Comparison of ENCODE assay signal across 8 mouse cellular contexts in genomic region chr8:46639010-46639571, GRCm38 (mm10). TPM values are rescaled to one million over a fixed set of nuclear protein-coding genes. Genes with fewer than 3 reads are reported as not detected.
DNase-seq lines count a peak whose midpoint lies in the region; ATAC-seq and TF ChIP-seq lines count a peak whose summit lies in the region.

No protein-coding gene starts in this region.

- no peaks in the 10 kb centered on the region for H3K9me3 ChIP-seq in intestine, embryonic 16.5 days (ENCODE audit: control insufficient read depth, low read length)
- H3K9me3 ChIP-seq in liver, postnatal 0 days (ENCODE audit: low read length) = no peaks in the 10 kb centered on the region; the same call in 1 of the 2 replicates

- 39% methylated on average over 6 of the region's 6 CpGs for WGBS in intestine, embryonic 16.5 days
- WGBS in liver, postnatal 0 days (ENCODE audit: insufficient replicate concordance) = 33% methylated on average over 6 of the region's 6 CpGs

- peak overlapping the region; percentile 28; the same call in 1 of the 2 replicates for H3K27ac ChIP-seq in intestine, embryonic 16.5 days (ENCODE audit: low read length)
- no peak overlapping the region for H3K27ac ChIP-seq in liver, postnatal 0 days (ENCODE audit: low read depth)

- peak; percentile 19 to 40 for DNase-seq in layer of hippocampus, postnatal 10 days (ENCODE audit: low spot score in 2 of 2)
- DNase-seq in layer of hippocampus, adult 11-12 months (ENCODE audit: low spot score) = no peak
- DNase-seq in adrenal gland, postnatal 36 days = peak; percentile 44 to 66
- peak; percentile 26 for DNase-seq in gastrocnemius, postnatal 10 days
- DNase-seq in liver, postnatal 0 days = peak; percentile 17
- peak; percentile 59 for DNase-seq in skeletal muscle tissue, adult 2 months (ENCODE audit: low read depth, low spot score)

- no peaks in the 10 kb centered on the region for H3K27me3 ChIP-seq in intestine, embryonic 16.5 days (replicated peaks; ENCODE audit: control insufficient read depth, insufficient read depth, low read length)
- H3K27me3 ChIP-seq in liver, postnatal 0 days (ENCODE audit: insufficient read depth, low read length) = no peaks in the 10 kb centered on the region

- peaks cover 4% of the 10 kb centered on the region for H3K4me1 ChIP-seq in intestine, embryonic 16.5 days (ENCODE audit: control insufficient read depth, insufficient read depth, low read length)
- H3K4me1 ChIP-seq in liver, postnatal 0 days (ENCODE audit: insufficient read depth) = no peaks in the 10 kb centered on the region; the same call in 1 of the 2 replicates

- peak; percentile 85 for ATAC-seq in intestine, embryonic 16.5 days
- ATAC-seq in liver, postnatal 0 days = peak; percentile 43; the same call in 1 of the 2 replicates
- no peak; the same call in 1 of the 2 replicates for ATAC-seq in monocyte, adult 5-6 weeks (replicated peaks; ENCODE audit: insufficient number of reproducible peaks, low FRiP score, low TSS enrichment, poor library complexity, severe bottlenecking)

- no peak overlapping the region for H3K4me3 ChIP-seq in intestine, embryonic 16.5 days (ENCODE audit: low read length)
- no peak overlapping the region for H3K4me3 ChIP-seq in liver, postnatal 0 days (ENCODE audit: low read depth, low read length)

- H3K36me3 ChIP-seq in intestine, embryonic 16.5 days (ENCODE audit: control insufficient read depth, insufficient read depth, low read length) = peaks cover 17% of the 10 kb centered on the region
- H3K36me3 ChIP-seq in liver, postnatal 0 days (replicated peaks; ENCODE audit: insufficient read depth, low read length) = peaks cover 35% of the 10 kb centered on the region

- no peak overlapping the region for H3K9ac ChIP-seq in intestine, embryonic 16.5 days (ENCODE audit: low read depth, low read length)
- no peak overlapping the region for H3K9ac ChIP-seq in liver, postnatal 0 days (replicated peaks)

- H3K4me2 ChIP-seq in intestine, embryonic 16.5 days (ENCODE audit: low read depth, low read length) = no peak overlapping the region
- no peak overlapping the region for H3K4me2 ChIP-seq in liver, postnatal 0 days (ENCODE audit: low read depth, low read length)

- 0 out of 2 replicates have a peak, but pooled peaks have one; percentile 12 for TF ChIP-seq EP300 in liver, postnatal 0 days (IDR thresholded peaks at IDR 0.05; ENCODE audit: low read depth)

- TF ChIP-seq CTCF in liver, postnatal 0 days (IDR thresholded peaks at IDR 0.05; ENCODE audit: low read depth) = no peak

RNA-seq across cellular contexts. Expression of gene Casp3, which starts 22.0 kb away (rescaled TPM):
- total RNA-seq in layer of hippocampus, postnatal 10 days (2021) = 10 to 100 TPM; 59.2 to 59.7 TPM
- 10 to 100 TPM; 17.3 to 22.4 TPM for total RNA-seq in adrenal gland, postnatal 36 days (2021)
- 10 to 100 TPM; 13.1 to 18.4 TPM for total RNA-seq in gastrocnemius, postnatal 10 days (2021)
- polyA plus RNA-seq in intestine, embryonic 16.5 days (2015; fragmentation: Nextera tagmentation; extraction: Ambion mirVana) = 55.3 and 59.6 TPM in 2 replicates
- polyA plus RNA-seq in liver, postnatal 0 days (2015; fragmentation: Nextera tagmentation; extraction: Ambion mirVana) = 19.0 and 20.7 TPM in 2 replicates
- 73.4 to 163 TPM (median 146 TPM) in 3 replicates for total RNA-seq in monocyte, adult 5-6 weeks (2017)

RNA-seq across cellular contexts. Expression of gene Primpol, which starts 22.1 kb away (rescaled TPM):
- 1 to 10 TPM; 4.3 to 4.6 TPM for total RNA-seq in layer of hippocampus, postnatal 10 days (2021)
- 10 to 100 TPM; 11.0 to 13.3 TPM for total RNA-seq in adrenal gland, postnatal 36 days (2021)
- 1 to 10 TPM; 5.1 TPM for total RNA-seq in gastrocnemius, postnatal 10 days (2021)
- polyA plus RNA-seq in intestine, embryonic 16.5 days (2015; fragmentation: Nextera tagmentation; extraction: Ambion mirVana) = 12.8 and 15.2 TPM in 2 replicates
- polyA plus RNA-seq in liver, postnatal 0 days (2015; fragmentation: Nextera tagmentation; extraction: Ambion mirVana) = 4.2 and 4.5 TPM in 2 replicates
- total RNA-seq in monocyte, adult 5-6 weeks (2017) = 9.7 to 18.1 TPM (median 9.7 TPM) in 3 replicates
